Mouse (Mus musculus) brain, embryonic 14.5 days (tissue): ENCODE data around the gene Tmem147.

Experiments used
- CTCF ChIP-seq: fragments of 200-500 bp; IDR thresholded peaks from 2 replicates; pipeline ENCODE4 v1.5.1; 2012; ENCODE audit warnings: inconsistent platforms, mild to moderate bottlenecking, moderate library complexity, borderline replicate concordance; ENCODE audit not compliant: insufficient read depth, insufficient read length; ENCODE audit errors: extremely low read depth
- POLR2A ChIP-seq: fragments of 200-500 bp; IDR thresholded peaks from 2 replicates; pipeline ENCODE4 v1.6.1; 2012; ENCODE audit warnings: mild to moderate bottlenecking, inconsistent platforms, borderline replicate concordance; ENCODE audit not compliant: poor library complexity, insufficient read depth, insufficient read length, severe bottlenecking; ENCODE audit errors: extremely low read depth

- TF ChIP-seq CTCF (no peak), POLR2A (no peak)
These were observed 45.9 kb downstream of the Tmem147 start for GRCm38 (mm10) chr7:30683425-30683824.
